Mouse (Mus musculus): ENCODE measurements around the gene Gm43064. TPM values are rescaled to one million over a fixed set of nuclear protein-coding genes. Genes with fewer than 3 reads are reported as not detected.
"Not testable (repeated sequence)": the region's sequence is repeated elsewhere in the genome, so short reads cannot be mapped to it uniquely, and the experiment has no call there.

Gene Gm43064
- polyA plus RNA-seq, 1 experiment from 2014 or later: not detected

DNA sequence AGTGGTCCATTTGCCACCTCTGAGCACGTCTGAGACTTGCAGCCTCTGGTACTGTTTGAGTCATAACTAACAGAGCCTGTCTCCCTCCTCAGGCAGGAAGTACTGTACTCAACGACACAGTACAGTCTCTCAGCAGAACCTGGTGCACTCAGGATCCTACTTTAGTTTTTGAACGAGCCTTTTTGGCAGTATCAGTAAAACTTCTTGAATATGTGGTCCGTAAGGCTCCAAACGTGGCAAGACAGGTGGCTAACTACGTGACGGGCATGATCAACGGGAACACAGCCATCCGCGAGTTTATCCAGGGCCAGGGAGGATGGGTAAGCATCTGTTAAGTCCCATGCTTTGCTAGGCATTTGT is 26.6 kb downstream of the Gm43064 start:
- no peaks in the 10 kb centered on the region for H3K36me3 ChIP-seq
- WGBS: 84% methylated on average over 10 of the region's 10 CpGs
- no peak for ATAC-seq
- no peak overlapping the region for H3K9ac ChIP-seq (replicated peaks)
- no peaks in the 10 kb centered on the region for H3K4me1 ChIP-seq (replicated peaks)
- no peak overlapping the region for H3K4me2 ChIP-seq (replicated peaks)
- H3K9me3 ChIP-seq: no peaks in the 10 kb centered on the region
- H3K27ac ChIP-seq: no peak overlapping the region
- no peak overlapping the region for H3K4me3 ChIP-seq (replicated peaks)
- H3K27me3 ChIP-seq: no peaks in the 10 kb centered on the region

DNA sequence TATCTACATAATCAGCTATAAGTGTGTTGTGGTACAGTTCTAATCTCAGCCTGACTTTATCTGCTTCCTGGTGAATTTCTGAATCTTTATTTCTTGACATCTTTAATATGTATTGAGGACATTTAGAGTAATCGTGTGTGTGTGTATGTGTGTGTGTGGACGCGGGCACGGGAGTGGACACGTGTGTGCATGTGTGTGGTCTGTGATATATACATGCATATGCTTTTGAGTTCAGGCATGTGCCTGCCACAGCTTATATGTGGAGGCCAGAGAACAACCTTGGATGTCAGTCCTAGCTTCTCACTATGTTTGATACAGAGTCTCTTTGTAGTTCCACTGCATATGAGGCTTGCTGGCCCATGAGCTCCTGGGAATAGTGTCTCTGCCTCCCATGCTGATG is 27.1 kb downstream of the Gm43064 start:
- Histone ChIP-seq H3K36me3 (no peaks in the 10 kb centered on the region), H3K4me3 (replicated peaks) (no peak overlapping the region), H3K4me2 (replicated peaks) (no peak overlapping the region), H3K27me3 (no peaks in the 10 kb centered on the region), H3K9me3 (no peaks in the 10 kb centered on the region), H3K27ac (no peak overlapping the region), H3K9ac (replicated peaks) (no peak overlapping the region), H3K4me1 (replicated peaks) (no peaks in the 10 kb centered on the region)
- no peak for ATAC-seq
- 94% methylated on average over 5 of the region's 5 CpGs for WGBS

DNA sequence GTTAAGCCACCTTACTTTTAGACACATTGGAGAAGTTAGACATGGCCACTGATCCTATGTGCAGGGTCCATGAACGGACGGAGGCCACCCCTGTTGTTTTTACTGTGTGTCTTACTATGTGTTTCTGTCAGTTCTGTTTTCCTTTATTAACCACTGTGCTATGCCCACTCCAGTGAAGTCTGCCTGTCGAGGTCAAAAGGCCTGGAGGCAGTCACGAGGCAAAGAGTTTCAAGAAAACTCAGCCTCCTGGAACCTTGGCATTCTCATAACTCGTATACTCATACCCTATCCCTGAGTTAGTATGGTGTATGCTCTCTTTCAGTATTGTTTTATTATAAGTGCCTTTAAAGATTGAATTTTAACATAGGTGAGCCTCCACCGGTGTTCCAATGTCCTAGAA is 30.3 kb downstream of the Gm43064 start:
- no peak overlapping the region for H3K4me2 ChIP-seq (replicated peaks)
- H3K9ac ChIP-seq (replicated peaks): no peak overlapping the region
- no peaks in the 10 kb centered on the region for H3K36me3 ChIP-seq
- no peak overlapping the region for H3K27ac ChIP-seq
- no peaks in the 10 kb centered on the region for H3K9me3 ChIP-seq
- H3K4me3 ChIP-seq (replicated peaks): no peak overlapping the region
- no peaks in the 10 kb centered on the region for H3K4me1 ChIP-seq (replicated peaks)
- no peak for ATAC-seq
- no peaks in the 10 kb centered on the region for H3K27me3 ChIP-seq
- WGBS: 94% methylated on average over 6 of the region's 6 CpGs

DNA sequence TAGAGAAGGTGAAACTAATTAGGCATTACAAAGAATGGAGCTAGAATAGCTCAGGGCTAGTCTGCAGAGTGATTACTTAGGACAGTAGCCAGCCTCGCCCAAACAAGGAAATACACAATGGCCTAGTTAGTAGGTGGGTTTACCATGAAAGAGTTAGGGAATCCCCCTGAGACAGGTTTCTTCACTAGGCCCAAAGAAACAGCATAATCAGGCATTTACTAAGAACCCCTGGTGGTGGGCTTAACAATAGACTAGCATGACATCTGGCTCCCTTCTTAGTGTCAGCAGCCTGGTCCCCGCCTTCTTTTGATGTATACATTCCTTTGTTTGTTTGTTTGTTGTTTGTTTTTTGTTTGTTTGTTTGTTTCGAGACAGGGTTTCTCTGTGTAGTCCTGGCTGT is 30.8 kb downstream of the Gm43064 start:
- H3K27me3 ChIP-seq; H3K9me3 ChIP-seq; H3K9ac ChIP-seq (replicated peaks); H3K36me3 ChIP-seq; ATAC-seq; H3K4me2 ChIP-seq (replicated peaks); H3K27ac ChIP-seq; H3K4me1 ChIP-seq (replicated peaks); H3K4me3 ChIP-seq (replicated peaks): not testable (repeated sequence)
- WGBS: 83% methylated on average over 3 of the region's 3 CpGs

DNA sequence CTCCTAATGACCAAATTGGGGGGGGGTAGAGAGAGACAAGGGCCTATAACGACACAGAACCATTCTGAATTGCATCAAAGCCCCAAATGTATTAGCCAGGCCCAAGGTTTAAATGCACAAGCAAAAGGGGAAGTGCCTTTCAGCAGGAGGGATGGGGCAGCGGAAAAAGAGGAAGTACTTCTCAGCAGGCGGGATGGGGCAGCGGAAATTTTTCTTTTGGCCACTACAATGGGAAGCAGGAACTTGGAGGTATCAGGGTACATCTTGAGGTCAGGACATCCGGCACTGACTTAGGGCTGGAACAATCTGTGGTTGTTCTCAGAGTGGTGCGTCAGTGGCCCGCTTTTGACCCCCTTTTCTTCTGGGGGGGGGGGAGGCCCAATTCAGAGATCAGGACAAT is 31.6 kb downstream of the Gm43064 start:
- not testable (repeated sequence) for H3K4me3 ChIP-seq (replicated peaks); H3K36me3 ChIP-seq; H3K4me2 ChIP-seq (replicated peaks); ATAC-seq; H3K9me3 ChIP-seq; H3K27ac ChIP-seq; H3K27me3 ChIP-seq; H3K9ac ChIP-seq (replicated peaks); H3K4me1 ChIP-seq (replicated peaks)
- 91% methylated on average over 7 of the region's 7 CpGs for WGBS

- ATAC-seq: no peak
- Histone ChIP-seq H3K36me3 (no peaks in the 10 kb centered on the region), H3K9ac (replicated peaks) (no peak overlapping the region), H3K4me2 (replicated peaks) (no peak overlapping the region), H3K4me1 (replicated peaks) (no peaks in the 10 kb centered on the region), H3K9me3 (no peaks in the 10 kb centered on the region), H3K4me3 (replicated peaks) (no peak overlapping the region), H3K27ac (no peak overlapping the region), H3K27me3 (no peaks in the 10 kb centered on the region)
- 84% methylated on average over 9 of the region's 9 CpGs for WGBS
These were observed 41.4 kb downstream of the Gm43064 start for GRCm38 (mm10) chr3:103850644-103851363.

GRCm38 (mm10) chr3:103851481-103851880 is 42.1 kb downstream of the Gm43064 start:
- whole genome bisulfite sequencing: 92% methylated on average over 6 of the region's 6 CpGs
- Histone ChIP-seq H3K4me2 (replicated peaks) (no peak overlapping the region), H3K4me3 (replicated peaks) (no peak overlapping the region), H3K27me3 (no peaks in the 10 kb centered on the region), H3K9me3 (no peaks in the 10 kb centered on the region), H3K4me1 (replicated peaks) (no peaks in the 10 kb centered on the region), H3K27ac (no peak overlapping the region), H3K36me3 (no peaks in the 10 kb centered on the region), H3K9ac (replicated peaks) (no peak overlapping the region)
- no peak for ATAC-seq

DNA sequence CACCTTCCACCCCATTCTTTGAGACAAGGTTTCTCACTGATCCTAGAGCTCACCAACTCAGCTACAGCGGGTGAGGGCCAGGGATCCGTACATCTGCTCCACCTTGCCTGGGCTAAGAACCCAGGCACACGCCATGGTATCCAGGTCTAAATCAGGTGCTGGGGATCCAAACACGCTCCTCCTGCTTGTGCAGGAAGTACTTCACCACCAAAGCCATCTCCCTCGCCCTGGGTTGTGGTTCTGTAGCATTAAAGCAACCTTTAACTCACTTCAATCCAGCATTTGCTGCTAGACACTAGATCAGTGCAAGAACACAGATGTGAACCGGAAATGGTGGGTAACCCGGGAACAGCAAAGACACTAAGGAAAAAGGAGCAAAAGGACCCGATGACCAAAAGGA is 42.5 kb downstream of the Gm43064 start:
- 90% methylated on average over 8 of the region's 8 CpGs for WGBS
- ATAC-seq: no peak
- no peak overlapping the region for H3K4me3 ChIP-seq (replicated peaks)

DNA sequence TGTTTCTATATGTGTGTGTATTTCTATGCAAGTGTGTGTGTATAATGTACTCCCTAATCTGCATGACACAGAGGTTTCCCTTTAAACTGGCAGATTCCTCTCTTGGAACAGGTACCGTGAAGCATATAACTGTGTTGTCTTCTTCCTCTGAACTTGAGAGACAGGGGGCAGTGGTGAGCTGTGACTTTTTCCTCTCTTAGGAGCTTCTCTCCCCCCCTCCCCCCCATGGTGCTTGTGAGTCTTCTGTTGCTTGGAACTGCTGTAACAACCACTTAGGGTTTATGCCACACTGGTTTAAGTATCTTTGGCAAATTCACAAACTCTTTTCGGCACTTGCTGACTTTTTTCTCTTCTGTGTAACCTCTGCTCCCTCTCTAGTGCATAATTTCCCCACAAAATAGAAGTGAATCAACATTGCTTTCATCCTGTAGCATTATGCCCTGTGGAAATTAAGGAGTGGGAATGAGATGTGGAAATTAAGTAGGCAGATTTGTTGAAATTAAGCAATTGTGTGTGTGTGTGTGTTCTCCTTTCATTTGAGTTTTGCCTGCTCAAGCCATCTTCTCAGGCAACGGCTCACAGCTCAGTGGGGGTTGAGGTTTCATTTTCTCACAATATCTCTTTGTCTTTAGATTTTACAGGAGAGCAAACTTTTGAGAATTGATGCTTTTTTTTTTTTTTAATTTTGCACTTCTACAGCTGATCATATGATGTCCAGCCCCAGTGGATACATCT is 43.4 kb downstream of the Gm43064 start:
- no peaks in the 10 kb centered on the region for H3K9me3 ChIP-seq
- no peak overlapping the region for H3K4me3 ChIP-seq (replicated peaks)
- H3K4me2 ChIP-seq (replicated peaks): no peak overlapping the region
- H3K9ac ChIP-seq (replicated peaks): no peak overlapping the region
- WGBS: 76% methylated on average over 3 of the region's 3 CpGs
- H3K27ac ChIP-seq: no peak overlapping the region
- no peaks in the 10 kb centered on the region for H3K36me3 ChIP-seq
- H3K27me3 ChIP-seq: no peaks in the 10 kb centered on the region
- no peaks in the 10 kb centered on the region for H3K4me1 ChIP-seq (replicated peaks)
- ATAC-seq: no peak

More for the DNA sequence above, 42.5 kb downstream of the Gm43064 start:
- Histone ChIP-seq H3K27me3 (no peaks in the 10 kb centered on the region), H3K9ac (replicated peaks) (no peak overlapping the region), H3K9me3 (no peaks in the 10 kb centered on the region), H3K27ac (no peak overlapping the region), H3K36me3 (no peaks in the 10 kb centered on the region), H3K4me1 (replicated peaks) (no peaks in the 10 kb centered on the region), H3K4me2 (replicated peaks) (no peak overlapping the region)

DNA sequence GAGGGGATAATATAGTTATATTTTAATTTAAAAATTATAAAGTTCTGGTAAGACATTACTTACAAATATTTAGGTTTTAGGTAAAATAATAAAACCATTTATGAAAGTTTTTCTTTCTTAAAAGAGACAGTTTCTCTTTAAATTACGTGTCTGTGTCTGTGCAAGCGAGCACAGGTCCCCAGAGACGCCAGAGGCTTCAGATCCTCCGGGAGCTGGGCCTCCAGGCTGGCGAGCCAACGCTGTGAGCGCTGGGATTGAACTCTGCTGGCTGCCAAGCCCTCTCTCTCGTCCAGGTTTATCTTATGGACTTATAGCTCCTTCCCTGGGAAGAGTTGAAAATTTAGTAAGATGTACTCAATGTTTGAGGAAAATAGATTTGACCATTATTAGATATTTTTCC is 44.4 kb downstream of the Gm43064 start:
- Histone ChIP-seq H3K27ac (no peak overlapping the region), H3K4me1 (replicated peaks) (no peaks in the 10 kb centered on the region), H3K9ac (replicated peaks) (no peak overlapping the region), H3K4me3 (replicated peaks) (no peak overlapping the region), H3K4me2 (replicated peaks) (no peak overlapping the region), H3K9me3 (no peaks in the 10 kb centered on the region), H3K27me3 (no peaks in the 10 kb centered on the region), H3K36me3 (no peaks in the 10 kb centered on the region)
- ATAC-seq: no peak
- WGBS: 57% methylated on average over 8 of the region's 8 CpGs

DNA sequence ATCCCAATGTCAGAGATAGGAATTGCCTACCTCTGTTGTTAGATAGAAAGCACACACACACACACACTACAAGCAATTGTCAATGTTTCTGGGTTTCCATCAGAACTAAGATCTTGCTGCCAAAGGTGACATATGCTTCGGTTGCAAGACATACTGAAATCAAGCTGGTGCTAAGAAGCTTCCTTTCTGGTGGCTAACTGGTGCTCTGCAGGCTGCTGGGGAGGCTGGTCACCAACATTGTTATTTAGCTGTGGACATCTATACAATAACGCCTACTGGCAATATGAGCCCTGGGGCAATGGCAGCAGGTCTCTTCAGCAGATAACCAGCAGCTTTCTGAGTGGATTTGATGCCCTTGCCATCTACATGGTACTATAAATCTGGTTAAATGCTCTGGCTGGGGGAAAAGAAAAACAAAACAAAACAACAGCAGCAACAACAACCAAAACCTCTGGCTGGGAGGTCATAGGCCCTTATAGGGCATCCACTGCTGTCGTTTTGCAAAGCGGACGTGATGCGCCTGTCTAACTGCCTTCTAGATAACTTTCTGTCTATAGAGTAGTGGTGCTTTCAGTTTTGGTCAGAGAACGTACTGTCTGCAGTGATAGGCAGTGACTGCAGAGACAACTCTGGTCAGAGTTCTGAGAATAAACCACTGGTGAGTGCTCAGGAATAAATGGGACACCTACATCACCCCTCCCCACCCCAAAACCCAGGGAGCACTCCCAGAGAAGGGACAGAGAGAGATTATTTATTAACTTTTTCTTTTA is 47.8 kb downstream of the Gm43064 start:
- 84% methylated on average over 7 of the region's 7 CpGs for WGBS
- no peak overlapping the region for H3K4me2 ChIP-seq (replicated peaks)
- ATAC-seq: no peak
- H3K27ac ChIP-seq: no peak overlapping the region
- no peaks in the 10 kb centered on the region for H3K4me1 ChIP-seq (replicated peaks)
- H3K27me3 ChIP-seq: no peaks in the 10 kb centered on the region
- no peak overlapping the region for H3K4me3 ChIP-seq (replicated peaks)
- H3K36me3 ChIP-seq: no peaks in the 10 kb centered on the region
- H3K9me3 ChIP-seq: no peaks in the 10 kb centered on the region
- no peak overlapping the region for H3K9ac ChIP-seq (replicated peaks)

GRCm38 (mm10) chr3:103857977-103858563 is 48.7 kb downstream of the Gm43064 start:
- no peak overlapping the region for H3K4me2 ChIP-seq (replicated peaks)
- WGBS: 88% methylated on average over 6 of the region's 6 CpGs
- H3K9me3 ChIP-seq: no peaks in the 10 kb centered on the region
- no peaks in the 10 kb centered on the region for H3K27me3 ChIP-seq
- no peak overlapping the region for H3K27ac ChIP-seq
- ATAC-seq: no peak
- H3K36me3 ChIP-seq: no peaks in the 10 kb centered on the region
- H3K9ac ChIP-seq (replicated peaks): no peak overlapping the region
- H3K4me1 ChIP-seq (replicated peaks): no peaks in the 10 kb centered on the region
- H3K4me3 ChIP-seq (replicated peaks): no peak overlapping the region
